Mouse (Mus musculus): ENCODE data around the gene Slc10a7. TPM values are rescaled to one million over a fixed set of nuclear protein-coding genes. Genes with fewer than 3 reads are reported as not detected.

The Slc10a7 gene
- total and polyA plus RNA-seq, 3 experiments: 13.7 to 27.3 TPM; not detected in 1

GRCm38 (mm10) chr8:78709948-78710644 lies 200.9 kb downstream of the Slc10a7 start:
- Histone ChIP-seq H3K9ac (ENCODE audit: control insufficient read depth, low read depth, low read length, poor library complexity, severe bottlenecking) (no peak overlapping the region), H3K4me1 (ENCODE audit: control insufficient read depth in 1 of 2, insufficient read depth in 2 of 2, low read length in 2 of 2) (no peaks in the 10 kb centered on the region), H3K27me3 (ENCODE audit: control insufficient read depth in 1 of 2, insufficient read depth in 2 of 2, low read length in 2 of 2) (no peaks in the 10 kb centered on the region), H3K9me3 (replicated peaks; ENCODE audit: insufficient read depth, low read length) (no peaks in the 10 kb centered on the region), H3K27ac (ENCODE audit: control insufficient read depth, low read depth, low read length) (no peak overlapping the region), H3K79me2 (ENCODE audit: control insufficient read depth, insufficient read depth, low read length, poor library complexity) (no peaks in the 10 kb centered on the region), H3K36me3 (ENCODE audit: control insufficient read depth in 1 of 2, insufficient read depth in 2 of 2, low read length in 2 of 2) (no peaks in the 10 kb centered on the region), H3K4me3 (ENCODE audit: control insufficient read depth in 1 of 2, insufficient read depth in 1 of 2, low read depth in 2 of 2, low read length in 2 of 2) (no peak overlapping the region)
- TF ChIP-seq TCF12 (IDR thresholded peaks at IDR 0.05; ENCODE audit: low read depth, low read length) (no peak), MXI1 (IDR thresholded peaks at IDR 0.05; ENCODE audit: low read depth, low read length) (no peak), USF2 (IDR thresholded peaks at IDR 0.05; ENCODE audit: borderline replicate concordance in 1 of 2, insufficient read depth in 1 of 2, low read depth in 1 of 2, low read length in 2 of 2) (no peak), POLR2A (IDR thresholded peaks at IDR 0.05; ENCODE audit: control insufficient read depth in 1 of 2, insufficient read depth in 1 of 2, low read depth in 1 of 2, low read length in 2 of 2, poor library complexity in 1 of 2) (no peak), MAFK (IDR thresholded peaks at IDR 0.05; ENCODE audit: borderline replicate concordance, low read depth, low read length) (no peak), ETS1 (IDR thresholded peaks at IDR 0.05; ENCODE audit: low read depth, low read length) (no peak), TAL1 (IDR thresholded peaks at IDR 0.05; ENCODE audit: low read length) (no peak), POLR2AphosphoS2 (IDR thresholded peaks at IDR 0.05; ENCODE audit: low read length) (no peak), MYB (IDR thresholded peaks at IDR 0.05; ENCODE audit: low read depth, low read length) (no peak)
- no peak for DNase-seq (ENCODE audit: low read depth, low spot score)

GRCm38 (mm10) chr8:78710961-78711360 lies 201.8 kb downstream of the Slc10a7 start:
- DNase-seq (ENCODE audit: low read depth, low spot score): no peak
- Histone ChIP-seq H3K4me3 (ENCODE audit: control insufficient read depth in 1 of 2, insufficient read depth in 1 of 2, low read depth in 2 of 2, low read length in 2 of 2) (no peak overlapping the region), H3K9me3 (replicated peaks; ENCODE audit: insufficient read depth, low read length) (no peaks in the 10 kb centered on the region), H3K4me1 (ENCODE audit: control insufficient read depth in 1 of 2, insufficient read depth in 2 of 2, low read length in 2 of 2) (no peaks in the 10 kb centered on the region), H3K36me3 (ENCODE audit: control insufficient read depth in 1 of 2, insufficient read depth in 2 of 2, low read length in 2 of 2) (no peaks in the 10 kb centered on the region), H3K27me3 (ENCODE audit: control insufficient read depth in 1 of 2, insufficient read depth in 2 of 2, low read length in 2 of 2) (no peaks in the 10 kb centered on the region), H3K79me2 (ENCODE audit: control insufficient read depth, insufficient read depth, low read length, poor library complexity) (no peaks in the 10 kb centered on the region), H3K27ac (ENCODE audit: control insufficient read depth, low read depth, low read length) (no peak overlapping the region), H3K9ac (ENCODE audit: control insufficient read depth, low read depth, low read length, poor library complexity, severe bottlenecking) (no peak overlapping the region)
- TF ChIP-seq POLR2AphosphoS5 (IDR thresholded peaks at IDR 0.05; ENCODE audit: borderline replicate concordance, low read depth, low read length) (no peak), CTCF (IDR thresholded peaks at IDR 0.05 in 2 of 3, conservative IDR thresholded peaks at IDR 0.05 in 1 of 3; ENCODE audit: control insufficient read depth in 1 of 3, insufficient read depth in 1 of 3, low read depth in 2 of 3, low read length in 3 of 3, poor library complexity in 1 of 3, severe bottlenecking in 1 of 3) (no peak), BHLHE40 (IDR thresholded peaks at IDR 0.05; ENCODE audit: borderline replicate concordance, low read depth, low read length) (no peak), NRF1 (IDR thresholded peaks at IDR 0.05; ENCODE audit: insufficient read depth, low read depth, low read length, poor library complexity, severe bottlenecking) (no peak), CHD2 (IDR thresholded peaks at IDR 0.05; ENCODE audit: low read length) (no peak), NELFE (IDR thresholded peaks at IDR 0.05; ENCODE audit: low read depth, low read length) (no peak), ETS1 (IDR thresholded peaks at IDR 0.05; ENCODE audit: low read depth, low read length) (no peak)

Data from MEL (cell line).